Mouse (Mus musculus) ES-E14 (cell line): ENCODE results near the gene Capn11.

ENCODE experiments used
- CHD2 ChIP-seq: IDR thresholded peaks from 2 replicates; pipeline ENCODE4 v1.6.1; 2014; ENCODE audit warnings: mild to moderate bottlenecking, low read depth, low read length, inconsistent platforms
- HCFC1 ChIP-seq: IDR thresholded peaks from 2 replicates; pipeline ENCODE4 v1.6.1; 2012; ENCODE audit warnings: low read length, inconsistent platforms, borderline replicate concordance; ENCODE audit not compliant: insufficient read depth
- MAFK ChIP-seq: IDR thresholded peaks from 2 replicates; pipeline ENCODE4 v1.6.1; 2014; ENCODE audit warnings: mild to moderate bottlenecking, low read depth, low read length, inconsistent platforms; ENCODE audit not compliant: insufficient read depth
- ZC3H11A ChIP-seq: IDR thresholded peaks from 2 replicates; pipeline ENCODE4 v1.6.1; 2012; ENCODE audit warnings: low read depth, mild to moderate bottlenecking, inconsistent platforms, low read length, borderline replicate concordance
- ZNF384 ChIP-seq: IDR thresholded peaks from 2 replicates; pipeline ENCODE4 v1.6.1; 2012; ENCODE audit warnings: low read depth, low read length, inconsistent platforms

DNA sequence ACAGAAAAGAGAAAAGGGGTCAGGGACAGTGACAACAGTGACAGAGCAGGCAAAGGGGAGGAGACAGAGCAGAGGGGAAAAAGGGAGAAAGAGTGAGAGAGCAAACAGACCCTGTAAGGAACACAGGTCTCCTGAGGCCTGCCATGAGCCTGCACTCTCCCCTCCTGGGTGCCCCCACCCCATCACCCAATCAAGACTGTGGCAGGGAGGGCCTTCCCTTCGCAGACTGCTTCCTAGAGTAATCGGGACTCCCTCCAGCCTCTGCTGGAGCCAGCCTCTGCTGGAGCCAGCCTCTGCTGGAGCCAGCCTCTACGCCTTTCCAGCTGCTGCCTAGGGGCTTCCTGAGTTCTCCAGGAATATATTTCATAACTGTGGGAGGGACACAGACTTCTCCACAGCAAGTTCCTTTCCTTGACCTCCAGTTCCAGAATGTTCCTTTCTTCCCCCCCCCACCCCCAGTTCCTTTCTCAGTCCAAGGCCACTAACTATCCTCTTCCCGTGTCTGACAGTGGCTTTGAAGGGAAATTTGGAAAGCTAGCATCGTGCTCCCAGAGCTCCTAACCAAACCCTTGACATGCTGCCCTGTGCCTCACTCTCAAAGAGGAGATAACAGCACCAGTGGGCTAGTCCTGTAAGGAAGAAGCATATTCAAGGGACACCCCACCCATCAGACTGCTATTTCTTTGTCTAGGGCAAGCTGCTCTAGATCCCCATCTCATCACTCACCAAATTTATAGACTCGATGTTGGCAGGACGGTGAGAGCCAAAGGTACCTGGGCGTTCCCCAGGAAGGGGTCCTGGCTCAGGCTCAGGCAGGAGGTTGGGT, 66.3 kb downstream of the Capn11 start:
- TF ChIP-seq HCFC1, result no peak
- no peak for TF ChIP-seq MAFK
- no peak for TF ChIP-seq CHD2
- no peak for TF ChIP-seq ZNF384
- TF ChIP-seq ZC3H11A, result no peak
